In genomic region chr3:65117365-65117764, GRCm38 (mm10) we compare ENCODE assay signal across 21 mouse cellular contexts. TPM values are rescaled to one million over a fixed set of nuclear protein-coding genes. Genes with fewer than 3 reads are reported as not detected.
DNase-seq lines count a peak whose midpoint lies in the region; ATAC-seq and TF ChIP-seq lines count a peak whose summit lies in the region.
"Had no signal": no experiment of that assay in that cellular context is flagged by ENCODE, and none has a peak within 500 bp of the region (broad histone marks: within the 10 kb centered on the region; RNA-seq: fewer than 3 reads in every experiment).

No protein-coding gene starts in this region.

- 0 out of 2 replicates have a peak, but pooled peaks cover 2% of the 10 kb centered on the region for H3K4me1 ChIP-seq in embryonic fibroblast, embryonic 13.5 days (ENCODE audit: control insufficient read depth, insufficient read depth, low read length)
- H3K4me1 ChIP-seq: embryonic facial prominence, embryonic 12.5 days; forebrain, embryonic 12.5 days; heart, embryonic 13.5 days; hindbrain, embryonic 15.5 days had no signal

- peak; percentile 74 for ATAC-seq in cerebellum, adult (ENCODE audit: insufficient number of reproducible peaks, low FRiP score, low TSS enrichment)
- peak; percentile 53 for ATAC-seq in frontal cortex, adult (ENCODE audit: low TSS enrichment)
- ATAC-seq: activated CD4-positive, CD25-positive, alpha-beta regulatory T cell, adult 4 months; forebrain, embryonic 16.5 days; intestine, embryonic 16.5 days; Patski had no signal

- peak overlapping the region; percentile 49 for H3K27ac ChIP-seq in embryonic fibroblast, embryonic 13.5 days (ENCODE audit: insufficient read depth, low read length)
- H3K27ac ChIP-seq: embryonic facial prominence, embryonic 12.5 days; forebrain, embryonic 12.5 days; gastrocnemius, adult 2 months; heart, embryonic 13.5 days; hindbrain, embryonic 15.5 days had no signal

- TF ChIP-seq CTCF in embryonic fibroblast, embryonic 13.5 days (IDR thresholded peaks at IDR 0.05; ENCODE audit: borderline replicate concordance, insufficient read depth, low read length) = no peak

- no peak for TF ChIP-seq POLR2A in embryonic fibroblast, embryonic 13.5 days (IDR thresholded peaks at IDR 0.05; ENCODE audit: low read depth, low read length)

- DNase-seq in cerebellum, adult 11 months = no peak
- DNase-seq in frontal cortex, postnatal 14 days (ENCODE audit: low spot score in 2 of 2) = no peak
- peak; percentile 20 for DNase-seq in MN1 (ENCODE audit: low spot score)
- DNase-seq in gastrocnemius, postnatal 25 days = no peak
- DNase-seq in urinary bladder, postnatal 4 days (ENCODE audit: low spot score in 2 of 2) = no peak
- DNase-seq: adrenal gland, postnatal 14 days; gastrocnemius, postnatal 36 days; heart, adult 11 months; heart, postnatal 36 days had no signal

- H3K4me3 ChIP-seq in embryonic fibroblast, embryonic 13.5 days (ENCODE audit: insufficient read depth, low read length) = no peak overlapping the region
- H3K4me3 ChIP-seq: embryonic facial prominence, embryonic 12.5 days; forebrain, embryonic 12.5 days; gastrocnemius, adult 2 months; heart, embryonic 13.5 days; hindbrain, embryonic 15.5 days had no signal

RNA-seq across cellular contexts. Expression of gene Kcnab1, which starts 8.2 kb away (rescaled TPM):
- polyA plus RNA-seq in embryonic fibroblast, embryonic 13.5 days (2011; ENCODE audit: insufficient read length, low read depth, missing spikeins) = 10.8 and 15.4 TPM in 2 replicates
- 1 to 10 TPM; 6.9 to 9.5 TPM for total RNA-seq in gastrocnemius, postnatal 25 days (2021)
